Mouse (Mus musculus) midbrain, postnatal 0 days (tissue): ENCODE measurements around the gene Hdhd3. TPM values are rescaled to one million over a fixed set of nuclear protein-coding genes. Genes with fewer than 3 reads are reported as not detected.

Source experiments
- ATAC-seq: fragments of 200-750 bp; cut with Nextera tagmentation; 2 replicates; pipeline ENCODE4 v1.8.0; 2017; ENCODE audit warnings: moderate number of reproducible peaks, mild to moderate bottlenecking, moderate TSS enrichment, moderate library complexity; ENCODE audit not compliant: low FRiP score
- DNase-seq: peaks from one replicate; pipeline ENCODE4 v3.0.0-alpha.2; 2015; ENCODE audit warnings: low spot score
- H3K27ac ChIP-seq: fragments of 300-500 bp; sonication (generic); 2 replicates; pipeline ENCODE4 v1.5.1; 2014; ENCODE audit warnings: low read depth, mild to moderate bottlenecking, low read length, mixed read lengths
- H3K27me3 ChIP-seq: fragments of 300-500 bp; sonication (generic); 2 replicates; pipeline ENCODE4 v1.6.1; 2014; ENCODE audit warnings: low read length, control low read depth, mixed read lengths; ENCODE audit not compliant: insufficient read depth
- H3K36me3 ChIP-seq: fragments of 300-500 bp; sonication (generic); 2 replicates; pipeline ENCODE4 v1.6.1; 2014; ENCODE audit warnings: low read length, control low read depth, mixed read lengths; ENCODE audit not compliant: insufficient read depth
- H3K4me1 ChIP-seq: fragments of 300-500 bp; sonication (generic); 2 replicates; pipeline ENCODE4 v1.6.1; 2014; ENCODE audit warnings: mild to moderate bottlenecking, control low read depth, antibody characterized with exemption, low read length, mixed read lengths; ENCODE audit not compliant: insufficient read depth
- H3K4me2 ChIP-seq: fragments of 300-500 bp; sonication (generic); 2 replicates; pipeline ENCODE4 v1.6.1; 2014; ENCODE audit warnings: low read depth, mild to moderate bottlenecking, low read length, mixed read lengths; ENCODE audit not compliant: poor library complexity, severe bottlenecking
- H3K4me3 ChIP-seq: fragments of 300-500 bp; sonication (generic); 2 replicates; pipeline ENCODE4 v1.5.1; 2014; ENCODE audit warnings: low read depth, mild to moderate bottlenecking, low read length, moderate library complexity
- H3K9ac ChIP-seq: fragments of 300-500 bp; sonication (generic); replicated peaks from 2 replicates; pipeline ENCODE4 v1.6.1; 2014; ENCODE audit warnings: mild to moderate bottlenecking, low read length, moderate library complexity, mixed read lengths; ENCODE audit not compliant: poor library complexity, severe bottlenecking
- H3K9me3 ChIP-seq: fragments of 300-500 bp; sonication (generic); 2 replicates; pipeline ENCODE4 v1.6.1; 2016; ENCODE audit warnings: low read length, control low read depth
- CTCF ChIP-seq: IDR thresholded peaks from 2 replicates; pipeline ENCODE4 v1.5.1; 2016; ENCODE audit warnings: antibody characterized with exemption, mild to moderate bottlenecking
- WGBS: fragments of 180-500 bp; shearing (Covaris S2); extraction: QIAGEN DNeasy Blood & Tissue Kit; methylation state at CpG from one replicate; pipeline ENCODE4 v1.1.7; 2014; 5-methylcytosine and 5-hydroxymethylcytosine counted together
- polyA plus RNA-seq: library from polyadenylated mRNA; unstranded; fragments of >200 nt; fragmentation: Nextera tagmentation; extraction: Ambion mirVana; gene quantifications from 2 replicates; pipeline ENCODE4 v1.2.1, GENCODE M21; 2015
- total RNA-seq: library from RNA; depleted of rRNA; stranded (reverse); fragments of >200 nt; gene quantifications from 2 replicates; pipeline ENCODE4 v1.2.3, GENCODE M21; 2014

The Hdhd3 gene
- total and polyA plus RNA-seq, 2 experiments from 2014 or later, result 2.9 to 4.9 TPM

DNA sequence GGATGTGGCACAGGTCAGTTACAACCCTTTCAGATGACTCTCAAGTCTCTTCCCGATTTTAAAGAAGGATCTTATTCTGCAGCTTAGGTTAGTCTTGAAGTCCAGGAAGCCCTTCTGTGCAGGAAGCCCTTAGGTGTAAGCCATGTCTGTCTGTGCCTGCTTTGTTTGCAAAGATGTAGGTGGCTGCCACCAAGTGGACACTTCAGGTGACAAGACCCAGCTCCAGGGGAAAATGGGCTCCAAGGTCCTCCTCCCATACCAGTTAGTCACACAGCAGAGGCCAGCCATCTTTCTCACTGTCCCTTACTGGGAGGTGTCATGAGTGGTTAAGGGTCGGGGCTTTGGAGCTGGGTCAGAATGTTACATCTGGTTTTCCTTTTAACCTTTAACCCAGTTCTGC lies 3.5 kb upstream of the Hdhd3 start:
- peak; percentile 53 for DNase-seq
- no peaks in the 10 kb centered on the region for H3K27me3 ChIP-seq
- WGBS, result 81% methylated on average over 2 of the region's 2 CpGs

GRCm38 (mm10) chr4:62505991-62506390 lies 2.7 kb upstream of the Hdhd3 start:
- ATAC-seq (no peak), DNase-seq (no peak)
- 86% methylated on average over 3 of the region's 3 CpGs for WGBS
- no peak for TF ChIP-seq CTCF
- Histone ChIP-seq H3K9ac (no peak overlapping the region), H3K9me3 (no peaks in the 10 kb centered on the region), H3K27me3 (no peaks in the 10 kb centered on the region), H3K4me2 (no peak overlapping the region), H3K36me3 (peaks cover 25% of the 10 kb centered on the region), H3K27ac (no peak overlapping the region), H3K4me3 (no peak overlapping the region), H3K4me1 (peaks cover 5% of the 10 kb centered on the region; the same call in 1 of the 2 replicates)

More for the DNA sequence above, 3.5 kb upstream of the Hdhd3 start:
- Histone ChIP-seq H3K36me3 (peaks cover 33% of the 10 kb centered on the region), H3K9ac (no peak overlapping the region), H3K4me3 (no peak overlapping the region), H3K4me2 (no peak overlapping the region), H3K27ac (no peak overlapping the region), H3K9me3 (no peaks in the 10 kb centered on the region), H3K4me1 (no peaks in the 10 kb centered on the region)
- no peak for ATAC-seq
- peak; percentile 64 for TF ChIP-seq CTCF

GRCm38 (mm10) chr4:62502969-62503368 lies 298 bp downstream of the Hdhd3 start:
- ATAC-seq, result no peak
- WGBS, result 77% methylated on average over 7 of the region's 7 CpGs

DNA sequence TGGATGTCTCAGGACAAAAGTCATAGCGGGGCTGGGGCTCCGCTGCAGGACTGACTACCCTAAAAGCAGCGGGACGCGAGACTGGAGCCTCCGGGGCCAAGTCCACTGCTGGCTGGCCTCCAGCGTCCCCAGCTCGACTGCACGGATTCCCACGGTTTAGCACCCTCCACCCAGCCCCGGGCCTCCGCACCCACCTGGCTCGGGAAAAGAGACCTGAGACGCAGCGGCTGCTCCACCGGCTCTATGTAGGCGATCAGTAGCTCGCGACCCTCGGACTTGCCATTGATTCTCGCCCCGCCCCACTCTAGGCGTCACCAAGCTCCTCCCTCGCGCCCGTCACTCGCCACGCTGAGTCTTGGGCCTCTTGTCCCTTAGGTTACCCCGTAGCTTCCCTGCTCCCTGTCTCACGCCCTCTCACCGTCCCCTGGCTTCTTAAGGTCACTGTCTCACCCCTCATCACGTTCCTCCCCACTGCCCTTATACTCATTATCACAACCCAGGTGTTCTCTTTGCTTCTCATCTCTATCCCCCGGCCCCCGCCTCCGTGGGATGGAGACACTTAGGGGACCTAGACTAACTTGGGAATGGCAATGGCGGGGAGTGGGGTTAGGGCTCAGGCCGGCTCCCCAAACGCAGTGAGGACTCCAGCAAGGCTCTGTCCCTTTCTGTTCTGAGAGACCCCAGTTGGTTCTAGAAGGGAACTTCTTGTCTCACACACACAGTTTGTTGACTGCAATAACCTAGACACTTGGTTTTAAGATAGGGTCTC lies 1.1 kb downstream of the Hdhd3 start:
- TF ChIP-seq CTCF, result peak; percentile 15; the same call in 1 of the 2 replicates
- peaks cover 17% of the 10 kb centered on the region for H3K36me3 ChIP-seq
- peak; percentile 95 for ATAC-seq
- no peaks in the 10 kb centered on the region for H3K27me3 ChIP-seq
- H3K4me3 ChIP-seq, result peak overlapping the region; percentile 68
- WGBS, result 1% methylated on average over 38 of the region's 38 CpGs
- H3K9me3 ChIP-seq, result no peaks in the 10 kb centered on the region
- H3K4me1 ChIP-seq, result peaks cover 6% of the 10 kb centered on the region; the same call in 1 of the 2 replicates
- H3K27ac ChIP-seq, result peak overlapping the region; percentile 62
- peak overlapping the region; percentile 55 for H3K4me2 ChIP-seq
- H3K9ac ChIP-seq, result peak overlapping the region; percentile 60
- DNase-seq, result peak; percentile 94

More at GRCm38 (mm10) chr4:62502969-62503368, 298 bp downstream of the Hdhd3 start:
- no peak for TF ChIP-seq CTCF
- Histone ChIP-seq H3K27ac (no peak overlapping the region), H3K9ac (no peak overlapping the region), H3K4me2 (no peak overlapping the region), H3K4me3 (no peak overlapping the region), H3K27me3 (no peaks in the 10 kb centered on the region), H3K9me3 (no peaks in the 10 kb centered on the region), H3K36me3 (peaks cover 11% of the 10 kb centered on the region), H3K4me1 (peaks cover 6% of the 10 kb centered on the region; the same call in 1 of the 2 replicates)
- no peak for DNase-seq

- ATAC-seq, result peak; percentile 8; the same call in 1 of the 2 replicates
- Histone ChIP-seq H3K36me3 (peaks cover 17% of the 10 kb centered on the region), H3K4me3 (peak overlapping the region; percentile 68), H3K9ac (peak overlapping the region; percentile 60), H3K27me3 (no peaks in the 10 kb centered on the region), H3K9me3 (no peaks in the 10 kb centered on the region), H3K4me1 (peaks cover 6% of the 10 kb centered on the region; the same call in 1 of the 2 replicates), H3K4me2 (peak overlapping the region; percentile 55), H3K27ac (peak overlapping the region; percentile 62)
- TF ChIP-seq CTCF, result no peak
- WGBS, result under 1% methylated on average over 7 of the region's 7 CpGs
- no peak for DNase-seq
Observed at GRCm38 (mm10) chr4:62501534-62501933, 1.7 kb downstream of the Hdhd3 start.

DNA sequence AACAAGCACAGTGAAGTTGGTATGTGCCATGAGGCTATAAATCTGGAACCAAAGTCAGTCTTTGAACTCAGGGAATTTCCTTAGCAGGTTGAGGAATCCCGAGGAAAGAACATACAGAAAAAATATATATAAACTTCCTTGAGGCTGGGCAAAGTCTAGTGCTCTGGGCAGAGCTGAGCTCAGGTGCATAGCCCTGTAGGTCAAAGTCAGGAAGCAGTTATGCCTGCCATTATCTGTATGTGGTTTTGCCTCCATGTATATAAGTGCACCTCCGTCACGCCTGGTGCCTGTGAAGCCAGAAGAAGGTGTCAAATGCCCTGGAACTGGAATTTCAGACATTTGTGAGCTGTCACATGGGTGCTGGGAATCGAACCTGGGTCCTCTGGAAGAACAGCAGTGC lies 2.5 kb downstream of the Hdhd3 start:
- ATAC-seq (no peak), DNase-seq (no peak)
- no peak overlapping the region for H3K27ac ChIP-seq
- H3K4me3 ChIP-seq, result no peak overlapping the region
- no peak for TF ChIP-seq CTCF
- H3K9me3 ChIP-seq, result no peaks in the 10 kb centered on the region
- 88% methylated on average over 4 of the region's 4 CpGs for WGBS
- H3K4me1 ChIP-seq, result peaks cover 6% of the 10 kb centered on the region; the same call in 1 of the 2 replicates
- H3K36me3 ChIP-seq, result peaks cover 17% of the 10 kb centered on the region
- H3K27me3 ChIP-seq, result no peaks in the 10 kb centered on the region
- H3K4me2 ChIP-seq, result no peak overlapping the region
- no peak overlapping the region for H3K9ac ChIP-seq
